Mouse (Mus musculus) heart, embryonic 14.5 days (tissue): ENCODE data around the gene Zfp978. TPM values are rescaled to one million over a fixed set of nuclear protein-coding genes. Genes with fewer than 3 reads are reported as not detected.

Experiments used
- polyA plus RNA-seq: library from polyadenylated mRNA; unstranded; fragments of >200 nt; fragmentation: Nextera tagmentation; extraction: Ambion mirVana; gene quantifications from 2 replicates; pipeline ENCODE4 v1.2.1, GENCODE M21; 2014

Gene Zfp978
- polyA plus RNA-seq, 1 experiment from 2014 or later: not detected

Other genes with a start within 250 kb of the Zfp978 start
- gene Zfp991, start 229.3 kb upstream of the Zfp978 start, polyA plus RNA-seq: 5.3 and 8.5 TPM in 2 replicates
- gene Zfp988, start 55.6 kb upstream of the Zfp978 start, polyA plus RNA-seq: not detected in 2 replicates
- gene Zfp982, start 131.1 kb downstream of the Zfp978 start, polyA plus RNA-seq: 6.1 and 8.8 TPM in 2 replicates
- gene Gm16503, start 178.9 kb downstream of the Zfp978 start, polyA plus RNA-seq: 0.32 and 0.36 TPM in 2 replicates
- gene Zfp985, start 192.0 kb downstream of the Zfp978 start, polyA plus RNA-seq: not detected in 2 replicates